Mouse (Mus musculus): ENCODE measurements around the gene Trp53tg5. TPM values are rescaled to one million over a fixed set of nuclear protein-coding genes. Genes with fewer than 3 reads are reported as not detected.

Trp53tg5 gene
- total and polyA plus RNA-seq, 3 experiments, result not detected

- in situ Hi-C loops (cut with MboI; ENCODE audit: low pct_ligation_motif_present, low pct_unique_long_range_greater_than_20kb, low sequenced_read_pairs), result loop anchor here (5.0 kb wide), 1 partner anchor 110 kb away; the partner anchor contains the start of gene Matn4
- dilution Hi-C loops (cut with MboI; ENCODE audit: extremely low pct_ligation_motif_present, extremely low pct_unique_long_range_greater_than_20kb, low sequenced_read_pairs), result no loop called here
These were observed 44.1 kb upstream of the Trp53tg5 start for GRCm38 (mm10) chr2:164517485-164518221.

GRCm38 (mm10) chr2:164516592-164516991 lies 43.1 kb upstream of the Trp53tg5 start:
- Histone ChIP-seq H3K36me3 (replicated peaks in 1 of 2; ENCODE audit: control insufficient read depth in 1 of 2, insufficient read depth in 1 of 2, low read length in 1 of 2) (peaks cover 0 to 3% of the 10 kb centered on the region in 2 experiments), H3K4me2 (ENCODE audit: insufficient read depth, low read depth, poor library complexity, severe bottlenecking) (no peak overlapping the region), H3K27me3 (replicated peaks) (peaks cover 9% of the 10 kb centered on the region), H3K9ac (ENCODE audit: insufficient read depth, low read depth) (no peak overlapping the region), H3K27ac (ENCODE audit: insufficient read depth, low read depth) (no peak overlapping the region), H3K4me1 (ENCODE audit: control insufficient read depth in 1 of 2, insufficient read depth in 2 of 2) (peaks cover 2 to 17% of the 10 kb centered on the region in 2 experiments), H3K4me3 (replicated peaks in 1 of 3; ENCODE audit: low read depth in 2 of 3, low read length in 2 of 3, poor library complexity in 1 of 3) (no peak overlapping the region), H3K79me2 (replicated peaks; ENCODE audit: control insufficient read depth, extremely low read depth, insufficient read depth, poor library complexity, severe bottlenecking) (no peaks in the 10 kb centered on the region), H3K9me3 (replicated peaks; ENCODE audit: low read length) (peaks cover 7% of the 10 kb centered on the region)
- dilution Hi-C loops (cut with MboI; ENCODE audit: extremely low pct_ligation_motif_present, extremely low pct_unique_long_range_greater_than_20kb, low sequenced_read_pairs) (no loop called here), in situ Hi-C loops (cut with MboI; ENCODE audit: low pct_ligation_motif_present, low pct_unique_long_range_greater_than_20kb, low sequenced_read_pairs) (loop anchor here (5.0 kb wide), 1 partner anchor 109 kb away; the partner anchor contains the start of gene Matn4)
- TF ChIP-seq IRF4 (IDR thresholded peaks at IDR 0.05; ENCODE audit: low read depth, low read length), result no peak
- TF ChIP-seq BHLHE40 (IDR thresholded peaks at IDR 0.05; ENCODE audit: low read depth, low read length), result no peak
- no peak for TF ChIP-seq MAX (IDR thresholded peaks at IDR 0.05; ENCODE audit: low read length)
- no peak for TF ChIP-seq ZNF384 (IDR thresholded peaks at IDR 0.05; ENCODE audit: low read depth, low read length)
- no peak for TF ChIP-seq SIN3A (IDR thresholded peaks at IDR 0.05; ENCODE audit: low read length)
- TF ChIP-seq ZKSCAN1 (IDR thresholded peaks at IDR 0.05; ENCODE audit: borderline replicate concordance, low read depth, low read length), result no peak
- no peak for TF ChIP-seq RAD21 (IDR thresholded peaks at IDR 0.05; ENCODE audit: low read depth, low read length)
- TF ChIP-seq JUND (conservative IDR thresholded peaks at IDR 0.05; ENCODE audit: low read depth, low read length), result no peak
- TF ChIP-seq MAZ (IDR thresholded peaks at IDR 0.05; ENCODE audit: low read depth, low read length), result no peak
- no peak for TF ChIP-seq TCF12 (IDR thresholded peaks at IDR 0.05; ENCODE audit: low read depth, low read length)
- TF ChIP-seq NELFE (IDR thresholded peaks at IDR 0.05; ENCODE audit: low read depth, low read length), result no peak
- TF ChIP-seq ZC3H11A (IDR thresholded peaks at IDR 0.05; ENCODE audit: low read depth, low read length), result no peak
- TF ChIP-seq GABPA (IDR thresholded peaks at IDR 0.05; ENCODE audit: insufficient replicate concordance, low read depth, low read length), result no peak
- no peak for TF ChIP-seq KAT2A (IDR thresholded peaks at IDR 0.05; ENCODE audit: insufficient replicate concordance, low read length)
- no peak for TF ChIP-seq ELF1 (IDR thresholded peaks at IDR 0.05; ENCODE audit: low read depth, low read length)
- no peak for TF ChIP-seq PAX5 (IDR thresholded peaks at IDR 0.05; ENCODE audit: low read length)
- no peak for TF ChIP-seq MEF2A (IDR thresholded peaks at IDR 0.05; ENCODE audit: borderline replicate concordance, low read depth, low read length)
- TF ChIP-seq MYC (IDR thresholded peaks at IDR 0.05; ENCODE audit: low read depth, low read length), result no peak
- DNase-seq (ENCODE audit: extremely low read depth), result no peak

More at GRCm38 (mm10) chr2:164517485-164518221, 44.1 kb upstream of the Trp53tg5 start:
- H3K4me1 ChIP-seq (ENCODE audit: control insufficient read depth in 1 of 2, insufficient read depth in 2 of 2), result peaks cover 2 to 23% of the 10 kb centered on the region in 2 experiments
- peaks cover 9% of the 10 kb centered on the region for H3K27me3 ChIP-seq (replicated peaks)
- no peak overlapping the region for H3K27ac ChIP-seq (ENCODE audit: insufficient read depth, low read depth)
- H3K79me2 ChIP-seq (replicated peaks; ENCODE audit: control insufficient read depth, extremely low read depth, insufficient read depth, poor library complexity, severe bottlenecking), result no peaks in the 10 kb centered on the region
- H3K4me3 ChIP-seq (replicated peaks in 1 of 3; ENCODE audit: low read depth in 2 of 3, low read length in 2 of 3, poor library complexity in 1 of 3), result no peak overlapping the region
- DNase-seq (ENCODE audit: extremely low read depth), result peak; percentile 57
- no peaks in the 10 kb centered on the region for H3K36me3 ChIP-seq (replicated peaks in 1 of 2; ENCODE audit: control insufficient read depth in 1 of 2, insufficient read depth in 1 of 2, low read length in 1 of 2)
- H3K9me3 ChIP-seq (replicated peaks; ENCODE audit: low read length), result peaks cover 7% of the 10 kb centered on the region
- H3K4me2 ChIP-seq (ENCODE audit: insufficient read depth, low read depth, poor library complexity, severe bottlenecking), result no peak overlapping the region
- no peak overlapping the region for H3K9ac ChIP-seq (ENCODE audit: insufficient read depth, low read depth)
- TF ChIP-seq ZKSCAN1 (IDR thresholded peaks at IDR 0.05; ENCODE audit: borderline replicate concordance, low read depth, low read length) (no peak), SMC3 (IDR thresholded peaks at IDR 0.05; ENCODE audit: low read depth, low read length) (peak; percentile 83), RAD21 (IDR thresholded peaks at IDR 0.05; ENCODE audit: low read depth, low read length) (peak; percentile 77), ZC3H11A (IDR thresholded peaks at IDR 0.05; ENCODE audit: low read depth, low read length) (peak; percentile 49), ZNF384 (IDR thresholded peaks at IDR 0.05; ENCODE audit: low read depth, low read length) (peak; percentile 40; the same call in 1 of the 2 replicates), CTCF (conservative IDR thresholded peaks at IDR 0.05 in 1 of 2, IDR thresholded peaks at IDR 0.05 in 1 of 2; ENCODE audit: low read depth in 2 of 2, low read length in 2 of 2) (peak; percentile 78 to 87), MAX (IDR thresholded peaks at IDR 0.05; ENCODE audit: low read length) (no peak)

Data from CH12.LX (cell line).